Mouse (Mus musculus) liver, embryonic 16.5 days (tissue): Measurements from ENCODE around the gene Os9. TPM values are rescaled to one million over a fixed set of nuclear protein-coding genes. Genes with fewer than 3 reads are reported as not detected.
"Not testable (repeated sequence)": the region's sequence is repeated elsewhere in the genome, so short reads cannot be mapped to it uniquely, and the experiment has no call there.

ENCODE experiments used
- ATAC-seq: fragments of 200-750 bp; cut with Nextera tagmentation; 2 replicates; pipeline ENCODE4 v1.8.0; 2017; ENCODE audit warnings: low read depth, mild to moderate bottlenecking, moderate number of reproducible peaks, moderate library complexity
- H3K27ac ChIP-seq: fragments of 300-500 bp; sonication (generic); 2 replicates; pipeline ENCODE4 v1.5.1; 2014; ENCODE audit warnings: mild to moderate bottlenecking, low read length
- H3K27me3 ChIP-seq: fragments of 300-500 bp; sonication (generic); 2 replicates; pipeline ENCODE4 v1.6.1; 2014; ENCODE audit warnings: low read depth, low read length, mixed read lengths; ENCODE audit not compliant: control insufficient read depth, insufficient read depth
- H3K36me3 ChIP-seq: fragments of 300-500 bp; sonication (generic); 2 replicates; pipeline ENCODE4 v1.6.1; 2014; ENCODE audit warnings: mild to moderate bottlenecking; ENCODE audit not compliant: control insufficient read depth, insufficient read depth
- H3K4me1 ChIP-seq: fragments of 300-500 bp; sonication (generic); 2 replicates; pipeline ENCODE4 v1.6.1; 2014; ENCODE audit warnings: low read depth, low read length, mixed read lengths; ENCODE audit not compliant: control insufficient read depth
- H3K4me2 ChIP-seq: fragments of 300-500 bp; sonication (generic); 2 replicates; pipeline ENCODE4 v1.6.1; 2014; ENCODE audit warnings: low read depth, low read length, mixed read lengths
- H3K4me3 ChIP-seq: fragments of 300-500 bp; sonication (generic); 2 replicates; pipeline ENCODE4 v1.5.1; 2014; ENCODE audit warnings: low read depth, mild to moderate bottlenecking, low read length
- H3K9ac ChIP-seq: fragments of 300-500 bp; sonication (generic); 2 replicates; pipeline ENCODE4 v1.6.1; 2014; ENCODE audit warnings: low read depth, low read length
- H3K9me3 ChIP-seq: fragments of 300-500 bp; sonication (generic); replicated peaks from 2 replicates; pipeline ENCODE4 v1.6.1; 2016; ENCODE audit warnings: low read length; ENCODE audit not compliant: control insufficient read depth
- WGBS: fragments of 180-500 bp; shearing (Covaris S2); extraction: QIAGEN DNeasy Blood & Tissue Kit; methylation state at CpG from one replicate; pipeline ENCODE4 v1.1.7; 2014; ENCODE audit not compliant: insufficient replicate concordance; 5-methylcytosine and 5-hydroxymethylcytosine counted together
- polyA plus RNA-seq: library from polyadenylated mRNA; unstranded; fragments of >200 nt; fragmentation: Nextera tagmentation; extraction: Ambion mirVana; gene quantifications from 2 replicates; pipeline ENCODE4 v1.2.1, GENCODE M21; 2015

Gene Os9
- polyA plus RNA-seq, 1 experiment from 2014 or later: 65.6 TPM

DNA sequence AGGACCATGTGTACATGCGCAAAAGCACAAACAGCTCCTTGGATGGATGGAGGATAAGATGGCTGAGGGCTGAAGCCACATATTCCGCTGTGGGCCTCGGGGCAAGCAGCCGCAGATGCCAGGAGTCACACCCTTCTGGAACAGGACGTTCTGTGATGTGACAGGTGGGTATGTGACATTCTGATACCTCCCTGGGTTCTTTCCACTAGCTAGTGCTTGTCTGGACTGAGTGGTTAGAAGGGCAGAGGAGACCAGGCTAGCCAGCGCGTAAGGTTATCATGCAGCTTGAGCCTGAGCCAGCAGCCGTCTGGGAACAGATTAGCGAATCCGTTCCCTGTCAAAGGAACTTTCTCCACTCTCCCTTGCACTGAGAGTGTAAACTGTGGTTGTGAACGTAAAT is 20.0 kb upstream of the Os9 start:
- H3K4me1 ChIP-seq: peaks cover 23% of the 10 kb centered on the region
- no peak for ATAC-seq
- no peak overlapping the region for H3K9ac ChIP-seq
- no peak overlapping the region for H3K27ac ChIP-seq
- 69% methylated on average over 11 of the region's 11 CpGs for WGBS
- H3K4me2 ChIP-seq: no peak overlapping the region
- H3K27me3 ChIP-seq: no peaks in the 10 kb centered on the region
- no peak overlapping the region for H3K4me3 ChIP-seq
- H3K9me3 ChIP-seq: no peaks in the 10 kb centered on the region
- H3K36me3 ChIP-seq: no peaks in the 10 kb centered on the region

DNA sequence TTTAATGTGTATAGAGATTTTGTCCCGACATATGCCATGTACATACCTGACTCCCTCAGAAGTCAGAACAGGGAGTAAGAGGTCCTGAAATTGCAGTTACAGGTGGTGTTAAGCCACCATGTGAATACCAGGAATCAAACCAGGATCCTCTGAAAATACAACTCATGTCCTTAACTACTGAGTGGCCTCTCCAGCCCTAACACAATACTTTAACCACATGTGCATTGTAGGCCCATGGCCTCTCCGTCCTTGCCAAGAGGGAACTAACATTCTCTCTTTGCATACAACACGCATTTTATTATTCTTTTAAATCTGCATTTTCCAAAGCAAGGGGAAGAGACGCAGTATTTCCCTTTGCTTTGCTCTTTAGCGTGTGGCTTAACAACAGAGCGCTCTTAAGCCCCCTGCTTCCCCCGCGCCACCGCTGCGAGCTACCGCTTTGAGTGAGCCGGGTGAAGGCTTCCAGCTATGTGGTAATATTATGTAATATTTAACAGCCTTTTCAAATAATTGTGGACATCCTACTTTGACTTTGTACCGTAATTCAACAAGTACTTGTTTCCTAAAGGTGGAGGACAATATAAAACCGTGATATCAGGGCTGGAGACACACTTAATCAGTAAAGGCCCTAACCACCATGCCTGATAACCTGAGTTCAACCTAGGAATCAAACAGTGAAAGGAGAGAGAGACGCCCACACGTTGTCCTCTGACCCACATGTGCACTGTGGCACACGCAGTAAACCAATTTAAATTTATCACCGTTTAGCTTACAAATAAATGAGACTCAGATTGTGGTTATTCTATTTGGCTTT is 17.6 kb upstream of the Os9 start:
- H3K27me3 ChIP-seq: no peaks in the 10 kb centered on the region
- no peak overlapping the region for H3K4me2 ChIP-seq
- peak; percentile 49 for ATAC-seq
- peaks cover 34% of the 10 kb centered on the region for H3K4me1 ChIP-seq
- H3K9ac ChIP-seq: 0 out of 2 replicates have a peak overlapping the region, but pooled peaks have one; percentile 17
- H3K36me3 ChIP-seq: no peaks in the 10 kb centered on the region
- no peaks in the 10 kb centered on the region for H3K9me3 ChIP-seq
- peak overlapping the region; percentile 77 for H3K27ac ChIP-seq
- 49% methylated on average over 18 of the region's 18 CpGs for WGBS
- no peak overlapping the region for H3K4me3 ChIP-seq

DNA sequence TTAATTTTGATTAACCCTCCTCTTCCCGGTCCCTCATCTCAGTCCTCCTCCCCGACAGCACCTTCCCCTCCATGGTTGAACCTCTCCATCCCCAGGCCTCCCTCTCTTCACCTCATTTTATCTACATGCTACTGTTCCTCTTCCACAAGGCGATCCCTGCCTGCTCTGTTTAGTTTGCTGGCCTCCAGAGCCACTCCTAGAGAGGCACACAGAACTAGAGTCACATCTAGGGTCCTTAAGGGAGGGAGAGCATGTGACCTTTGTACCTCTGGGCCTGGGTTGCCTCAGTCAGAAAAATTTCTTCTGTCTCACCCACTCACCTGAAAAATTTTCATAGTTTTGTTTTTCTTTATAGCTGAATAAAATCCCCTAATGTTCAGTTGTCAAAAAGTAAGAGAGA is 17.0 kb upstream of the Os9 start:
- no peak for ATAC-seq
- Histone ChIP-seq H3K27me3 (no peaks in the 10 kb centered on the region), H3K4me3 (no peak overlapping the region), H3K27ac (peak overlapping the region; percentile 77), H3K9me3 (no peaks in the 10 kb centered on the region), H3K9ac (no peak overlapping the region), H3K36me3 (no peaks in the 10 kb centered on the region), H3K4me1 (peaks cover 34% of the 10 kb centered on the region), H3K4me2 (no peak overlapping the region)
- 48% methylated on average over 3 of the region's 3 CpGs for WGBS

DNA sequence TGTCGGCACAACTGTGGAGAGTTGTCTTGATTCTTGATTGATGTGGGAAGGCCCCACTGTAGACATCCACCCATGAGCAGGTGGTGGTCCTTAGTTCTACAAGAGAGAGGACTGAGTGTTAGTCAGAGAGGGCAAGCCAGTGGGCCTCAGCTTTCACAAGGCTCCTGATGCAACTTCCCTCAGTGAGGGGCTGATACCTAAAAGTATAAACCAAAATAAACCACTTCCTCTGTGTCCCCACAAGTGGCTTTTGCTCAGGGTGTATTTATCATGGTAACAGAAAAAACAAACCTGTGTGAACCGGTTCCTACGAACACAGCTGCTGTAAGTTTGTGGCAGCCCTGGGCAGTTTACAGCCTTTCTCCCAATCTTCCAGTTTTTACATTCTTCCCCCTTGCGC is 15.6 kb upstream of the Os9 start:
- Histone ChIP-seq H3K9ac (no peak overlapping the region), H3K27ac (peak overlapping the region; percentile 58), H3K27me3 (no peaks in the 10 kb centered on the region), H3K4me2 (peak overlapping the region; percentile 2; the same call in 1 of the 2 replicates), H3K36me3 (no peaks in the 10 kb centered on the region), H3K9me3 (no peaks in the 10 kb centered on the region), H3K4me1 (peaks cover 34% of the 10 kb centered on the region), H3K4me3 (no peak overlapping the region)
- no peak for ATAC-seq
- WGBS: 39% methylated on average over 4 of the region's 4 CpGs

GRCm38 (mm10) chr10:127135118-127135836 is 14.3 kb upstream of the Os9 start:
- Histone ChIP-seq H3K27me3 (no peaks in the 10 kb centered on the region), H3K4me2 (0 out of 2 replicates have a peak overlapping the region, but pooled peaks have one; percentile 12), H3K9me3 (no peaks in the 10 kb centered on the region), H3K4me3 (no peak overlapping the region), H3K36me3 (no peaks in the 10 kb centered on the region), H3K9ac (no peak overlapping the region; the same call in 1 of the 2 replicates), H3K27ac (peak overlapping the region; percentile 58), H3K4me1 (peaks cover 34% of the 10 kb centered on the region)
- ATAC-seq: peak; percentile 78
- WGBS: 15% methylated on average over 7 of the region's 8 CpGs

DNA sequence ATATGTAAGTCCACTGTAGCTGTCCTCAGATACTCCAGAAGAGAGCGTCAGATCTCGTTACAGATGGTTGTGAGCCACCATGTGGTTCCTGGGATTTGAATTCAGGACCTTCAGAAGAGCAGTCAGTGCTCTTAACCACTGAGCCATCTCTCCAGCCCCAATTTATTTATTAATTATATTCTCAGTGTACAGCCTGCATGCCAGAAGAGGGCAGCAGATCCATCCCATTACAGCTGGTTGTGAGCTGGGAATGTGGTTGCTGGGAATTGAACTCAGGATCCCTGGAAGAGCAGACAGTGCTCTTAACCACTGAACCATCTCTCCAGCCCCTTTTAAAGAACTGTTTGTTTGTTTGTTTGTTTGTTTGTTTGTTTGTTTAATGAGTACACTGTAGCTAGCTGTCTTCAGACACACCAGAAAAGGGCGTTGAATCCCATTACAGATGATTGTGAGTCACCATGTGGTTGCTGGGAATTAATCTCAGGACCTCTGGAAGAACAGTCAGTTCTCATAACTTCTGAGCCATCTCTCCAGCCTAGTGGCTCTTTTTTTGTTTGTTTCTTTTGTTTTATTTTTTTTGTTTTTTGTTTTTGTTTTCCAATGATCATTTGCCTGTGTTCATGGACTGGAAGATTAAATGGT is 13.6 kb upstream of the Os9 start:
- not testable (repeated sequence) for H3K4me2 ChIP-seq, H3K9ac ChIP-seq, H3K27me3 ChIP-seq, H3K27ac ChIP-seq, H3K4me3 ChIP-seq, ATAC-seq, H3K36me3 ChIP-seq, H3K9me3 ChIP-seq
- peaks cover 34% of the 10 kb centered on the region for H3K4me1 ChIP-seq
- 70% methylated on average over 3 of the region's 3 CpGs for WGBS

DNA sequence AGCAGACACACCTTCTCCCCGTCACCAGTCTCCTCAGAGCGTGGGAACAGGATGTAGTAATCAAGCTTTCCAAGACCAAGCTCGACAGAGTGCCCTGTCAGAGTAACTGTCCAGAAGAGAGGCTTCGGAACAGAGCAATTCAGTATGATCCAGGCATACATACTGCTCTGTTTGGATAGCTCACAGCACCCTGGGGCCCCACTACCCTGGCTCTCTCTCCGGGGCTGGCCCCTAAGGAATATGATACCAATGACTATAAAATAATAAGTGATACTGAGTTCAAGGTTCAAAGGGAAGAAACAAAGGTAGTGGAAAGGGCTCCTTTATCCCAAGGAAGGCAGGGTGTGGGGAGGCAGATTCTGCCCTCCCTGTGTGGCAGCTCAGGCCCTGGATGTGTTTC is 11.5 kb upstream of the Os9 start:
- ATAC-seq: no peak
- H3K27me3 ChIP-seq: no peaks in the 10 kb centered on the region
- H3K4me2 ChIP-seq: no peak overlapping the region
- peaks cover 30% of the 10 kb centered on the region for H3K4me1 ChIP-seq
- no peak overlapping the region for H3K4me3 ChIP-seq
- no peaks in the 10 kb centered on the region for H3K36me3 ChIP-seq
- no peak overlapping the region for H3K27ac ChIP-seq
- WGBS: 60% methylated on average over 5 of the region's 5 CpGs
- H3K9me3 ChIP-seq: no peaks in the 10 kb centered on the region
- no peak overlapping the region for H3K9ac ChIP-seq

DNA sequence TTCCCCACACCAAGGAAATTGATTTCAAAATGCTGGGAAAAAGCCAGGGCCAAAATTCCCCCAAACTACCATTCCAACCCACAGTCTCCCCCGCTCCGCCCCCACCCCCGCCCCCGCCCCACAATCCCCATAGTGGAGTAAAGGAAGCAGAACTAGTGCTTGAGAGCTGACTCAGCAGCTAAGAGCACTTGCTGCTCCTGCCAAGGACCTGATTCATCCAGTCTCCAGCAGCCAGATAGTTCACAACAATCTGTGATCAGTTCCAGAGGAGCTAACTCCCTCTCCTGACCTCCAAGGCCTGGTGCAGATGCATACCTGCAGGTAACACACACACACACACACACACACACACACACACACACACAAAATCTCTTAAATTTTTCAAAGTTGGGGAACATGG is 8.5 kb upstream of the Os9 start:
- H3K9me3 ChIP-seq: no peaks in the 10 kb centered on the region
- no peak overlapping the region for H3K27ac ChIP-seq
- H3K27me3 ChIP-seq: no peaks in the 10 kb centered on the region
- no peak for ATAC-seq
- no peaks in the 10 kb centered on the region for H3K36me3 ChIP-seq
- H3K9ac ChIP-seq: no peak overlapping the region
- H3K4me3 ChIP-seq: no peak overlapping the region
- H3K4me2 ChIP-seq: no peak overlapping the region
- WGBS: 42% methylated on average over 4 of the region's 4 CpGs
- peaks cover 30% of the 10 kb centered on the region for H3K4me1 ChIP-seq
